16 mouse cellular contexts compared by ENCODE assay signal in genomic region chr1:92330181-92330580, GRCm38 (mm10).
"Had no signal": no experiment of that assay in that cellular context is flagged by ENCODE, and none has a peak within 500 bp of the region (broad histone marks: within the 10 kb centered on the region; RNA-seq: fewer than 3 reads in every experiment).

No protein-coding gene starts in this region.

- H3K27ac ChIP-seq: liver, embryonic 15.5 days; lung, embryonic 15.5 days; macrophage; midbrain, embryonic 13.5 days; midbrain, embryonic 15.5 days; neural tube, embryonic 12.5 days; stomach, embryonic 15.5 days; stomach, postnatal 0 days had no signal

- H3K27me3 ChIP-seq: liver, embryonic 15.5 days; lung, embryonic 15.5 days; midbrain, embryonic 13.5 days; midbrain, embryonic 15.5 days; neural tube, embryonic 12.5 days; stomach, embryonic 15.5 days had no signal

- DNase-seq: liver, postnatal 0 days; lung, adult 2 months; lung, postnatal 10 days; right cerebral cortex, postnatal 14 days; thymus, adult 2 months; thymus, postnatal 25 days; thymus, postnatal 4 days had no signal

- H3K36me3 ChIP-seq: liver, embryonic 15.5 days; lung, embryonic 15.5 days; midbrain, embryonic 13.5 days; midbrain, embryonic 15.5 days; neural tube, embryonic 12.5 days; stomach, embryonic 15.5 days had no signal

- ATAC-seq: liver, postnatal 0 days; midbrain, embryonic 13.5 days; midbrain, embryonic 15.5 days had no signal

- H3K4me2 ChIP-seq: liver, embryonic 15.5 days; lung, embryonic 15.5 days; midbrain, embryonic 11.5 days; midbrain, embryonic 13.5 days; midbrain, embryonic 15.5 days; neural tube, embryonic 12.5 days; stomach, embryonic 15.5 days had no signal

- H3K4me1 ChIP-seq: liver, embryonic 15.5 days; lung, embryonic 15.5 days; midbrain, embryonic 13.5 days; midbrain, embryonic 15.5 days; neural tube, embryonic 12.5 days; stomach, embryonic 15.5 days had no signal

- H3K4me3 ChIP-seq: liver, embryonic 15.5 days; lung, embryonic 15.5 days; midbrain, embryonic 13.5 days; midbrain, embryonic 15.5 days; neural tube, embryonic 12.5 days; stomach, embryonic 15.5 days had no signal

- H3K9me3 ChIP-seq: liver, embryonic 15.5 days; lung, embryonic 15.5 days; midbrain, embryonic 13.5 days; midbrain, embryonic 15.5 days; neural tube, embryonic 12.5 days; stomach, embryonic 15.5 days had no signal

- H3K9ac ChIP-seq: liver, embryonic 15.5 days; liver, postnatal 0 days; lung, embryonic 15.5 days; midbrain, embryonic 13.5 days; midbrain, embryonic 15.5 days; neural tube, embryonic 12.5 days; stomach, embryonic 15.5 days had no signal
